Mouse (Mus musculus) ES-Bruce4 (cell line): ENCODE results near the gene Olfm1.

ENCODE experiments used
- CTCF ChIP-seq: IDR thresholded peaks from one replicate; pipeline ENCODE4 v1.8.1; 2011; ENCODE audit warnings: low read depth, low read length
- EP300 ChIP-seq: IDR thresholded peaks from 2 replicates; pipeline ENCODE4 v1.6.1; 2011; ENCODE audit warnings: low read depth, low read length; ENCODE audit not compliant: insufficient read depth
- POLR2A ChIP-seq: IDR thresholded peaks from one replicate; pipeline ENCODE4 v1.8.1; 2011; ENCODE audit warnings: low read length; ENCODE audit not compliant: insufficient read depth

GRCm38 (mm10) chr2:28235129-28235528 is 42.3 kb downstream of the Olfm1 start:
- no peak for TF ChIP-seq CTCF
- no peak for TF ChIP-seq EP300
- no peak for TF ChIP-seq POLR2A
